Mouse (Mus musculus) CD4-positive, CD25-positive, alpha-beta regulatory T cell, adult 2 months (primary cell): Measurements from ENCODE around the gene Plekha1.
A peak's percentile ranks its signal among the peaks of the same experiment; 100 is the strongest.

Source experiments
- DNase-seq: peaks from one replicate; pipeline ENCODE4 v3.0.0-alpha.2; 2012; ENCODE audit warnings: low read depth, low spot score

Plekha1 gene

GRCm38 (mm10) chr7:130859926-130860325 is 5.6 kb upstream of the Plekha1 start:
- no peak for DNase-seq

GRCm38 (mm10) chr7:130860721-130861142 is 4.8 kb upstream of the Plekha1 start:
- DNase-seq, result no peak

- DNase-seq, result no peak
Measured at GRCm38 (mm10) chr7:130862501-130862900, 3.1 kb upstream of the Plekha1 start.

GRCm38 (mm10) chr7:130864711-130865110 is 845 bp upstream of the Plekha1 start:
- DNase-seq, result no peak

GRCm38 (mm10) chr7:130866640-130867039 is 1.1 kb downstream of the Plekha1 start:
- no peak for DNase-seq

GRCm38 (mm10) chr7:130867256-130867655 is 1.7 kb downstream of the Plekha1 start:
- DNase-seq, result peak; percentile 13

GRCm38 (mm10) chr7:130884161-130884560 is 18.6 kb downstream of the Plekha1 start:
- no peak for DNase-seq

GRCm38 (mm10) chr7:130886246-130886645 is 20.7 kb downstream of the Plekha1 start:
- DNase-seq, result peak; percentile 63

- DNase-seq, result no peak
Measured at GRCm38 (mm10) chr7:130887946-130888345, 22.4 kb downstream of the Plekha1 start.

GRCm38 (mm10) chr7:130890871-130891270 is 25.3 kb downstream of the Plekha1 start:
- no peak for DNase-seq

GRCm38 (mm10) chr7:130892973-130893372 is 27.4 kb downstream of the Plekha1 start:
- peak; percentile 75 for DNase-seq

- DNase-seq, result no peak
Measured at GRCm38 (mm10) chr7:130894931-130895617, 29.5 kb downstream of the Plekha1 start.

- DNase-seq, result no peak
Measured at GRCm38 (mm10) chr7:130895618-130895945, 30.0 kb downstream of the Plekha1 start.

GRCm38 (mm10) chr7:130896064-130896463 is 30.5 kb downstream of the Plekha1 start:
- no peak for DNase-seq

GRCm38 (mm10) chr7:130897201-130897600 is 31.6 kb downstream of the Plekha1 start:
- no peak for DNase-seq

GRCm38 (mm10) chr7:130898373-130898772 is 32.8 kb downstream of the Plekha1 start:
- DNase-seq, result peak; percentile 14

- no peak for DNase-seq
Measured at GRCm38 (mm10) chr7:130900233-130900848, 34.8 kb downstream of the Plekha1 start.

- DNase-seq, result no peak
Measured at GRCm38 (mm10) chr7:130902929-130903328, 37.4 kb downstream of the Plekha1 start.

GRCm38 (mm10) chr7:130903505-130904074 is 38.0 kb downstream of the Plekha1 start:
- DNase-seq, result peak; percentile 52

- no peak for DNase-seq
Measured at GRCm38 (mm10) chr7:130904571-130905365, 39.2 kb downstream of the Plekha1 start.

GRCm38 (mm10) chr7:130910841-130911240 is 45.3 kb downstream of the Plekha1 start:
- DNase-seq, result no peak

GRCm38 (mm10) chr7:130914693-130915363 is 49.3 kb downstream of the Plekha1 start:
- peak; percentile 77 for DNase-seq
